Mouse (Mus musculus): ENCODE data around the gene Phf1.

Gene Phf1

DNA sequence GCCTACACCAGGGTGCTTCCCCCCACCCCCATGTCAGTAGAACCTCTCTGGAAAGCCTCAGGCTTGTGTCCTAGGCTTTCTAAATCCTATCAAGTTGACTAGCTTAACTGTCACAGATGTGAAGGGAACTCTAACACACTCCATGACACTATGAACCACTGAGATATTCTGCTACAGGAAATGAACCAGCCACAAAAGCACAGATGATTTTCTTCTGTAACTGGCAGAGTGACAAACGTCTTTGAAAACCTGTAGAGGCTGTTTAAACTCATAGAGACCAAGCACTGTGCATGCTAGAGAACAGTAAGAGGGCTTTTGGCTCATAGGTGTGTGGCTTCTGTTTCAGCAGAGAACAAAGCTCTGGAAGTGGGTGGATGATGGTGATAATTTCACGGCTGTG, 48.2 kb downstream of the Phf1 start:
- DNase-seq, result no peak

DNA sequence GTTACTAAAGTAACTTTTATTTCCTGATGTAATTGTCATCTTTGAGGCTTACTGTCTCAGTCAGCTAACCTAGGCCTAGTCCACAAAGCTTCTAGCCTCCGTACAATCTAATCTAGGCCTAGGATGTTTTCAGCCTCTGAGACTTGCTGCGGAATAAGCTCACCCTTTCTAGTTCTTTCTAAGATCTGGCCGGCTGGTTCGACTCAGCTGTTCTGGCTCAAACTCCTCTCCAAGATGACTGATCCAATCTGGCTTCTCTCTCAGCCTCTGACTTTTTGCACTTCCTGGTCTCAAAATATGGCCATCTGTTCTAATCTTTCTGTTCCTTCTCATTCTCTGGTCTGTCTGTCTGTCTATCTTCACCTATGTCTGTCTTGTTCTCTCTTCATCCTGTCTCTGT, 50.5 kb downstream of the Phf1 start:
- no peak for DNase-seq

DNA sequence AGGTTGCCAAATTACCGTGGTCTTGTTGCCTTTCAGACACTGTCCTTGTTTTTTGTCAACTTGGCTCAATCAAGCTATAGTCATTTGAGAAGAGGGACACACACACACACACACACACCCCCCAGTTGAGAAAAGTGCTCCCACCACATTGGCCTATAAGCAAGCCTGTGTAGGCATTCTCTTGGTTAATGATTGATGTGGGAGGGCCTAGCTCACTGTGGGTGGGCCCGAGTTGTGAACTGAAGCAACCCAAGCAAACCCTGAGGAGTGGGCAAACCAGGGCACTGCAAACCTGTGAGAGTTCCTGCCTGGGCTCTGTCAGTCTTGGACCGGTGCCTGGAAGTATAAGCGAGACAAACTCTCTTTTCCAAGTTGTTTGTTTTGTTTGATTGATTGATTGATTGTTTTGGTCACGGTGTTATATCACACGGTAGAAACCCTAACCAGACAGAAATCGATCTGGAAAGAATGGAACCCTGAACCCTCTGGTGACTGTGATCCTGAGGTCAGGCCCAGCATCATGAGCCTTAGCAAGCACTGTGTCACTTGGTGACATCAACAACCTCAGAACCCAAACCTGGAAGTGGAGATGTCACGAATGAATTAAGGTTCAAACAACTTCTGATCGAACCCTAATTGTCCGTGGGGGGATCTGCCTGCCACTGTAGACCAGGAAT, 52.8 kb downstream of the Phf1 start:
- DNase-seq, result no peak
